Mouse (Mus musculus) limb, embryonic 11.5 days (tissue): Measurements from ENCODE around the gene Sprr2f. TPM values are rescaled to one million over a fixed set of nuclear protein-coding genes. Genes with fewer than 3 reads are reported as not detected.

Source experiments
- ATAC-seq: fragments of 200-750 bp; cut with Nextera tagmentation; 2 replicates; pipeline ENCODE4 v1.8.0; 2017; ENCODE audit warnings: low read depth; ENCODE audit not compliant: insufficient number of reproducible peaks, low FRiP score, low TSS enrichment
- DNase-seq: peaks from one replicate; pipeline ENCODE4 v3.0.0-alpha.2; 2015; ENCODE audit warnings: low spot score
- H3K27ac ChIP-seq: fragments of 300-500 bp; sonication (generic); replicated peaks from 2 replicates; pipeline ENCODE4 v1.5.1; 2014; ENCODE audit warnings: low read depth, mild to moderate bottlenecking, low read length
- H3K27me3 ChIP-seq: fragments of 300-500 bp; sonication (generic); 2 replicates; pipeline ENCODE4 v1.6.1; 2014; ENCODE audit warnings: mild to moderate bottlenecking, low read length, mixed read lengths; ENCODE audit not compliant: control insufficient read depth, insufficient read depth
- H3K36me3 ChIP-seq: fragments of 300-500 bp; sonication (generic); 2 replicates; pipeline ENCODE4 v1.6.1; 2014; ENCODE audit warnings: mild to moderate bottlenecking, low read length, moderate library complexity, mixed read lengths; ENCODE audit not compliant: control insufficient read depth, insufficient read depth
- H3K4me1 ChIP-seq: fragments of 300-500 bp; sonication (generic); 2 replicates; pipeline ENCODE4 v1.6.1; 2014; ENCODE audit warnings: low read length, mixed read lengths; ENCODE audit not compliant: control insufficient read depth, insufficient read depth
- H3K4me2 ChIP-seq: fragments of 300-500 bp; sonication (generic); 2 replicates; pipeline ENCODE4 v1.6.1; 2014; ENCODE audit warnings: low read depth, mild to moderate bottlenecking, moderate library complexity; ENCODE audit not compliant: severe bottlenecking
- H3K4me3 ChIP-seq: fragments of 300-500 bp; sonication (generic); 2 replicates; pipeline ENCODE4 v1.5.1; 2014; ENCODE audit warnings: low read depth, low read length
- H3K9ac ChIP-seq: fragments of 300-500 bp; sonication (generic); 2 replicates; pipeline ENCODE4 v1.6.1; 2014; ENCODE audit warnings: mild to moderate bottlenecking, low read length
- H3K9me3 ChIP-seq: fragments of 300-500 bp; sonication (generic); 2 replicates; pipeline ENCODE4 v1.6.1; 2016; ENCODE audit warnings: low read length; ENCODE audit not compliant: control insufficient read depth
- WGBS: fragments of 180-500 bp; shearing (Covaris S2); extraction: QIAGEN DNeasy Blood & Tissue Kit; methylation state at CpG from one replicate; pipeline ENCODE4 v1.1.7; 2014; 5-methylcytosine and 5-hydroxymethylcytosine counted together
- polyA plus RNA-seq: library from polyadenylated mRNA; unstranded; fragments of >200 nt; fragmentation: Nextera tagmentation; extraction: Ambion mirVana; gene quantifications from 2 replicates; pipeline ENCODE4 v1.2.1, GENCODE M21; 2014

Sprr2f gene
- polyA plus RNA-seq = not detected in 2 replicates

DNA sequence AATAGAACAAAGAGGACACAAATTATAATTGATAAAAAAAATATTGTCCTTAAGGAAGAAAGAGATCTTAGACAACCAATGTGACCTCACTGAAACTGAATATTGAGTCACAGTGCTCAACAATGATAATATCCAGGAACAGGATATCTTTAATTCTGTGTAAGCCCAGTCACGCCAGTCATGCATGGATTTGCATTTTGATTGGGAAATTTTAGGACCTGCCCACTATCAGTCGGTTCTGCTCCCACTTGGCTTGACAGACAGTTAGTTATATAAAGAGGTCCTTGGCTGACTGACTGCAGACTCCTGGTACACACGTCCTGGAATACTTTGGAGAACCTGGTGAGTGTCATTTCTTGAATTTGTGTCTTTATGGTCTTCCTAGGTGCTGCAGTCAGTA is at the start of gene Sprr2f:
TSS of gene Sprr2f (plus strand) at position 301 of the 400 bp plus-strand sequence.
- H3K27me3 ChIP-seq = no peaks in the 10 kb centered on the region
- H3K4me2 ChIP-seq = no peak within 1 kb of the TSS
- H3K27ac ChIP-seq = no peak within 1 kb of the TSS
- H3K9me3 ChIP-seq = no peaks in the 10 kb centered on the region
- 77% methylated on average over 3 of the region's 3 CpGs for WGBS
- no peak within 1 kb of the TSS for H3K9ac ChIP-seq
- H3K4me1 ChIP-seq = no peaks in the 10 kb centered on the region
- ATAC-seq (no peak), DNase-seq (no peak)
- H3K4me3 ChIP-seq = no peak within 1 kb of the TSS
- no peaks in the 10 kb centered on the region for H3K36me3 ChIP-seq

DNA sequence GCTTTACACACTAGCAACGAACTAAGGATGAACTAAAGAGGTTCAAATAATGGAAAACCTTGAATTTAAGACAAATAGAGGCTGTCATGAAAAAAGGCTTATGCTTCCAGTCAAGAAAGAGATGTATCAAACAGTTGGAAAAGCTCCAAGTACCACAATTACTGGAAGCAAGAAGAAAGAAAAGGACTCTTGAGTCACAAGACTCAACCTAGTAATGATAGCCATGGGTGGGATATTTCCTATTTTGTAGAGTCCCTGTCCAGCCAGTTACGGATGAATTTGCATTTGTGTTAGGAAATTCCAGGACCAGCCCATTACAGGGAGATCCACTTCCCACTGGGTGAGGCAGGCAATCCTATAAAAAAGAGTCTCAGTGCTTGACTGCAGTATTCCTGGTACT is 48.7 kb upstream of the Sprr2f start, which contains the start of gene Sprr2b:
TSS of gene Sprr2b (plus strand) at position 301 of the 400 bp plus-strand sequence.
- DNase-seq = no peak

DNA sequence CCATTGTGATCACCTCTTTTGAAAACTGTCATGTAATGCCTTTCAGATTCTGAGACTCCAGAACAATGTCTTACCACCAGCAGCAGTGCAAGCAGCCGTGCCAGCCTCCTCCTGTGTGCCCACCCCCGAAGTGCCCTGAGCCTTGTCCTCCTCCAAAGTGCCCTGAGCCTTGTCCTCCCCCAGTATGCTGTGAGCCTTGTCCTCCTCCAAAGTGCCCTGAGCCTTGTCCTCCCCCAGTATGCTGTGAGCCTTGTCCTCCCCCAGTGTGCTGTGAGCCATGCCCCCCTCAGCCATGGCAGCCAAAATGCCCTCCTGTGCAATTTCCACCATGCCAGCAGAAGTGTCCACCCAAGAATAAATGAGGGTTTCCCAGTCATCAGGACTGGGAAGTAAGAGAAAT is 47.6 kb upstream of the Sprr2f start:
- H3K9me3 ChIP-seq = no peaks in the 10 kb centered on the region
- H3K4me2 ChIP-seq = no peak overlapping the region
- WGBS = 89% methylated on average over 2 of the region's 2 CpGs
- no peak for ATAC-seq
- H3K4me1 ChIP-seq = no peaks in the 10 kb centered on the region
- H3K4me3 ChIP-seq = no peak overlapping the region
- no peak for DNase-seq
- H3K27ac ChIP-seq = no peak overlapping the region
- H3K9ac ChIP-seq = no peak overlapping the region
- no peaks in the 10 kb centered on the region for H3K27me3 ChIP-seq
- no peaks in the 10 kb centered on the region for H3K36me3 ChIP-seq

More for the DNA sequence above, 48.7 kb upstream of the Sprr2f start, which contains the start of gene Sprr2b:
- no peak within 1 kb of the TSS for H3K4me2 ChIP-seq
- no peak within 1 kb of the TSS for H3K27ac ChIP-seq
- H3K27me3 ChIP-seq = no peaks in the 10 kb centered on the region
- no peaks in the 10 kb centered on the region for H3K36me3 ChIP-seq
- H3K4me1 ChIP-seq = no peaks in the 10 kb centered on the region
- 85% methylated on average over 2 of the region's 2 CpGs for WGBS
- no peak for ATAC-seq
- H3K9ac ChIP-seq = no peak within 1 kb of the TSS
- no peaks in the 10 kb centered on the region for H3K9me3 ChIP-seq
- no peak within 1 kb of the TSS for H3K4me3 ChIP-seq

DNA sequence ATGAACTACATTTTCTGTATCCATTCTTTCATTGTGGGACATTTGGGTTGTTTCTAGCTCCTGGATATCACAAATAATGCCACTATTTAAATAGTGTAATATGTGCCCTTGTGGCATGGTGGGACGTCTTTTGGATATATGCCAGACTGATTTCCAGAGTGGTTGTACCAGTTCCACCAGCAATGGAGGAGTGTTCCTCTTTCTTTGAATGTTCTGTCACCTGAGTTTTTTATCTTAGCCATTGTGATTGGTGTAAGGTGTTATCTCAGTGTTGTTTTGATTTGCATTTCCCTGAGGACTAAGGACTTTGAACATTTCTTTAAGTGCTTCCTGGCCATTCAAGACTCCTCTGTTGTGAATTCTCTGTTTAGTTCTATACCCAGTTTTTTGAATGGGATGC is 28.7 kb upstream of the Sprr2f start:
- Histone ChIP-seq H3K36me3 (no peaks in the 10 kb centered on the region), H3K4me2 (no peak overlapping the region), H3K9ac (no peak overlapping the region), H3K4me1 (no peaks in the 10 kb centered on the region), H3K4me3 (no peak overlapping the region), H3K9me3 (no peaks in the 10 kb centered on the region), H3K27ac (no peak overlapping the region), H3K27me3 (no peaks in the 10 kb centered on the region)
- ATAC-seq (no peak), DNase-seq (no peak)
- 83% methylated on average over 1 of the region's 1 CpGs for WGBS

DNA sequence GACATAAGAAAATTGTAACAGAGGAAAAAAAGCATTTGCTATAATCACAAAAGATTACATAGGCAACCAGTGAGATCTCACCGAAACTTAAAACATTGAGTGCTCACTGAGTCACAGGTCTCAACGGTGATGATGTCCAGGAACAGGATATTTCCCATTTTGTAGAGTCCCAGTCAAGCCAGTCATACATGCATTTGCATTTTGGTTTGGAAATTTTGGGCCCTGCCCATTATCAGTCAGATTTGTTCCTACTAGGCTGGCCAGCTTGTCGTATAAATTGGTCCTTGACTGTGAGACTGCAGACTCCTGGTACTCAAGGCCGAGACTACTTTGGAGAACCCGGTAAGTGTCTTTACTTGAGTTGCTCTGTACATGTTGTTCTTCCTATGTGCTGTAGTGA is 26.1 kb upstream of the Sprr2f start, which contains the start of gene Sprr2d:
TSS of gene Sprr2d (plus strand) at position 301 of the 400 bp plus-strand sequence.
- WGBS = 93% methylated on average over 5 of the region's 5 CpGs
- H3K9ac ChIP-seq = no peak within 1 kb of the TSS
- H3K36me3 ChIP-seq = no peaks in the 10 kb centered on the region
- no peaks in the 10 kb centered on the region for H3K9me3 ChIP-seq
- H3K4me2 ChIP-seq = no peak within 1 kb of the TSS
- ATAC-seq (no peak), DNase-seq (no peak)
- no peak within 1 kb of the TSS for H3K27ac ChIP-seq
- no peak within 1 kb of the TSS for H3K4me3 ChIP-seq
- no peaks in the 10 kb centered on the region for H3K27me3 ChIP-seq
- H3K4me1 ChIP-seq = no peaks in the 10 kb centered on the region

DNA sequence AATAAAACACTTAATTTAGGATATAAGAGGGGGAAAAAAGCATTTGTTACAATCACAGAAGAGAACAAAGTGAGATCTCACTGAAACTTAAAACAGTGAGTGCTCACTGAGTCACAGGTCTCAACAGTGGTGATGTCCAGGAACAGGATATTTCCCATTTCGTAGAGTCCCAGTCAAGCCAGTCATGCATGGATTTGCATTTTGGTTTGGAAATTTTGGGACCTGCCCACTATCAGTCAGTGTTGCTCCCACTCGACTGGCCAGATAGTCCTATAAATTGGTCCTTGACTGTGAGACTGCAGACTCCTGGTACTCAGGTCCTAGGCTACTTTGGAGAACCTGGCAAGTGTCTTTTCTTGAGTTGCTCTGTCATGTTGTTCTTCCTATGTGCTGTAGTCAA is 13.1 kb upstream of the Sprr2f start, which contains the start of gene Sprr2e:
TSS of gene Sprr2e (plus strand) at position 301 of the 400 bp plus-strand sequence.
- no peaks in the 10 kb centered on the region for H3K27me3 ChIP-seq
- H3K27ac ChIP-seq = no peak within 1 kb of the TSS
- no peaks in the 10 kb centered on the region for H3K36me3 ChIP-seq
- H3K4me3 ChIP-seq = no peak within 1 kb of the TSS
- ATAC-seq (no peak), DNase-seq (no peak)
- H3K9me3 ChIP-seq = no peaks in the 10 kb centered on the region
- H3K9ac ChIP-seq = no peak within 1 kb of the TSS
- 86% methylated on average over 2 of the region's 2 CpGs for WGBS
- no peaks in the 10 kb centered on the region for H3K4me1 ChIP-seq
- H3K4me2 ChIP-seq = no peak within 1 kb of the TSS

DNA sequence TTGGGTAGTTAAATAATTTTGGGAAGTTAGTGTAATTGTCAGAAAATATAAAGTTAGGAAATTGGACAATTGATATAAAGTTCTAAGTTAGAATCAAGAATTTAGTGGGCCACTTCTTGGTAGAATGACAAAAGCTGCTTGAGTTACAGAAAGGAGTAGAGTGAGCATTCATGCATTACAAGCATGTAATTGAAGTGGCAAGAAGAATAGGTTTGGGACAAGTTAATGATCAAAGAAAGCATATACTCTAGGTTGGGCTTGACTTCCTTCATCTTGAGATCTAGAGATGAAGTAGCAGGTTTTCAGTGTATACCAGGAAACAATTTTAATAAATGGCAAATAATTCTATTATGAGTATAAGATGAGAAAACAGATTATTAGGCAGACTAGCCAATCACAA is 3.4 kb upstream of the Sprr2f start:
- Histone ChIP-seq H3K27ac (no peak overlapping the region), H3K4me1 (no peaks in the 10 kb centered on the region), H3K36me3 (no peaks in the 10 kb centered on the region), H3K4me2 (no peak overlapping the region), H3K4me3 (no peak overlapping the region), H3K9ac (no peak overlapping the region), H3K9me3 (no peaks in the 10 kb centered on the region), H3K27me3 (no peaks in the 10 kb centered on the region)
- DNase-seq (no peak), ATAC-seq (no peak)

DNA sequence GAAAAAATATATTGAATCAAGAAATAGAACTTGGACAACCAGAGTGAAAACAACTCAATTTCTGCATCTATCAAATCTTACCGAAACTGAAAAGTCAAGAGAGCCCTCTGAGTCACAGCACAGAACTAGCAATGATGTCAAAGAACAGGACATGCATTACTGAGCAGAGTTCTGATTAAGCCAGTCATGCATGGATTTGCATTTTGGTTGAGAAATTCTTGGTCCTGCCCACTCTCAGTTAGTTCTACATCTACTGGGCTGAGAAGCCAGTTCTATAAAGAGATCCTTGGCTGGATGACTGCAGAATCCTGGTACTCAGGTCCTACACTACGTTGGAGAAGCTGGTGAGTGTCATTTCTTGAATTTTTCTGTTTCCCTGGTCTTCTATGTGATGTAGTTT is 8.6 kb downstream of the Sprr2f start:
- WGBS = 86% methylated on average over 2 of the region's 2 CpGs
- Histone ChIP-seq H3K4me3 (no peak overlapping the region), H3K9ac (no peak overlapping the region), H3K27me3 (no peaks in the 10 kb centered on the region), H3K27ac (no peak overlapping the region), H3K4me1 (no peaks in the 10 kb centered on the region), H3K9me3 (no peaks in the 10 kb centered on the region), H3K36me3 (no peaks in the 10 kb centered on the region), H3K4me2 (no peak overlapping the region)
- ATAC-seq (no peak), DNase-seq (no peak)

DNA sequence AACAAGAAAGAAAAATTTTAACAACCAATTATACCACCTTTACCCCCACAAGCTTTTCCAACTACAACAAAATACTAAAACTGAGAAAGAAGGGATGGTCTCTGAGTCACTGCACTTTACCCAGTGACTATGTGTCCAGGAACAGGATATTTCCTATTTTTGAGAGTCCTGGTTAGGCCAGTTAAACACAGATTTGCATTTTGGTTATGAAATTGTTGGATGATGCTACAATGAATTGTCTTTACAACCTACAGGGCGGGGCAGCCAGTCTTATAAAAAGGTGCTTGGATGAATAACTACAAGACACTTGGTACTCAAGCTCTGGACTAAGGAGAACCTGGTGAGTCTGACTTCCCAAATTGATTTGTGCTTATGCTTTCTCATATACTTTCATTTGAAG is 20.4 kb downstream of the Sprr2f start, which contains the start of gene Sprr2h:
TSS of gene Sprr2h (plus strand) at position 301 of the 400 bp plus-strand sequence.
- no peak within 1 kb of the TSS for H3K9ac ChIP-seq
- no peaks in the 10 kb centered on the region for H3K4me1 ChIP-seq
- H3K36me3 ChIP-seq = no peaks in the 10 kb centered on the region
- H3K27me3 ChIP-seq = no peaks in the 10 kb centered on the region
- ATAC-seq (no peak), DNase-seq (no peak)
- H3K27ac ChIP-seq = no peak within 1 kb of the TSS
- no peak within 1 kb of the TSS for H3K4me2 ChIP-seq
- WGBS = 89% methylated on average over 1 of the region's 1 CpGs
- no peak within 1 kb of the TSS for H3K4me3 ChIP-seq
- no peaks in the 10 kb centered on the region for H3K9me3 ChIP-seq
